ENCODE assay signal across 8 mouse cellular contexts in genomic region chr11:116488693-116489375, GRCm38 (mm10). TPM values are rescaled to one million over a fixed set of nuclear protein-coding genes. Genes with fewer than 3 reads are reported as not detected.
DNase-seq lines count a peak whose midpoint lies in the region; ATAC-seq and TF ChIP-seq lines count a peak whose summit lies in the region.

No protein-coding gene starts in this region.

- H3K36me3 ChIP-seq in kidney, embryonic 14.5 days (ENCODE audit: control insufficient read depth, insufficient read depth, low read length), result peaks cover 46% of the 10 kb centered on the region
- peaks cover 32% of the 10 kb centered on the region for H3K36me3 ChIP-seq in ES-E14 (ENCODE audit: control insufficient read depth, insufficient read depth, low read length, poor library complexity, severe bottlenecking)
- H3K36me3 ChIP-seq in hindbrain, embryonic 10.5 days, result peaks cover 50% of the 10 kb centered on the region
- H3K36me3 ChIP-seq in midbrain, embryonic 10.5 days, result peaks cover 49% of the 10 kb centered on the region

- peak overlapping the region; percentile 97 for H3K4me3 ChIP-seq in kidney, embryonic 14.5 days (ENCODE audit: low read length)
- H3K4me3 ChIP-seq in ES-E14 (ENCODE audit: insufficient read depth in 1 of 2, low read depth in 1 of 2, low read length in 2 of 2, poor library complexity in 1 of 2, severe bottlenecking in 1 of 2), result peak overlapping the region; percentile 81 to 88
- H3K4me3 ChIP-seq in hindbrain, embryonic 10.5 days, result peak overlapping the region; percentile 87
- H3K4me3 ChIP-seq in midbrain, embryonic 10.5 days, result peak overlapping the region; percentile 99

- H3K27me3 ChIP-seq in kidney, embryonic 14.5 days (ENCODE audit: control insufficient read depth, insufficient read depth, low read length), result no peaks in the 10 kb centered on the region
- no peaks in the 10 kb centered on the region for H3K27me3 ChIP-seq in hindbrain, embryonic 10.5 days (ENCODE audit: insufficient read depth, poor library complexity, severe bottlenecking)
- H3K27me3 ChIP-seq in midbrain, embryonic 10.5 days (ENCODE audit: low read depth, poor library complexity, severe bottlenecking), result no peaks in the 10 kb centered on the region

- H3K4me1 ChIP-seq in kidney, embryonic 14.5 days (ENCODE audit: control insufficient read depth, insufficient read depth, low read length), result peaks cover 7% of the 10 kb centered on the region
- H3K4me1 ChIP-seq in ES-E14 (ENCODE audit: control insufficient read depth in 2 of 2, insufficient read depth in 2 of 2, low read length in 2 of 2, poor library complexity in 1 of 2), result peaks cover 0 to 5% of the 10 kb centered on the region in 2 experiments; a peak in 1 of 4 replicates
- H3K4me1 ChIP-seq in hindbrain, embryonic 10.5 days (replicated peaks), result peaks cover 14% of the 10 kb centered on the region
- H3K4me1 ChIP-seq in midbrain, embryonic 10.5 days, result peaks cover 21% of the 10 kb centered on the region

- no peak for ATAC-seq in kidney, embryonic 14.5 days (ENCODE audit: low FRiP score, low TSS enrichment)
- ATAC-seq in monocyte, adult 5-6 weeks (replicated peaks; ENCODE audit: insufficient number of reproducible peaks, low FRiP score, low TSS enrichment, poor library complexity, severe bottlenecking), result no peak

- peak overlapping the region; percentile 95 for H3K9ac ChIP-seq in kidney, embryonic 14.5 days (ENCODE audit: low read depth, low read length)
- peak overlapping the region; percentile 83 for H3K9ac ChIP-seq in ES-E14 (ENCODE audit: insufficient read depth, low read depth, low read length, poor library complexity, severe bottlenecking)

- no peaks in the 10 kb centered on the region for H3K9me3 ChIP-seq in kidney, embryonic 14.5 days (ENCODE audit: control insufficient read depth, low read length)
- H3K9me3 ChIP-seq in ES-E14 (ENCODE audit: control insufficient read depth, insufficient read depth, low read depth, low read length), result no peaks in the 10 kb centered on the region
- H3K9me3 ChIP-seq in hindbrain, embryonic 10.5 days, result no peaks in the 10 kb centered on the region
- H3K9me3 ChIP-seq in midbrain, embryonic 10.5 days (replicated peaks), result peaks cover 6% of the 10 kb centered on the region; the same call in 1 of the 2 replicates

- no peak for DNase-seq in kidney, adult 9 months
- peak; percentile 77 for DNase-seq in ES-E14 (ENCODE audit: low read depth, low spot score)
- DNase-seq in hindbrain, embryonic 10.5 days (ENCODE audit: low spot score), result no peak
- no peak for DNase-seq in midbrain, embryonic 10.5 days (ENCODE audit: low spot score)
- no peak for DNase-seq in spleen, adult 12 weeks (ENCODE audit: low spot score)
- no peak for DNase-seq in urinary bladder, postnatal 10 days (ENCODE audit: low spot score)

- in situ Hi-C loops in ES-E14 (cut with MboI; ENCODE audit: low sequenced_read_pairs in 2 of 2, unreplicated experiment in 2 of 2), result no loop called here

- 75% methylated on average over 14 of the region's 14 CpGs for WGBS in kidney, embryonic 14.5 days
- 81% methylated on average over 14 of the region's 14 CpGs for WGBS in hindbrain, embryonic 10.5 days
- WGBS in midbrain, embryonic 10.5 days, result 79% methylated on average over 14 of the region's 14 CpGs

- H3K4me2 ChIP-seq in kidney, embryonic 14.5 days (replicated peaks; ENCODE audit: low read depth, low read length), result peak overlapping the region; percentile 73

- H3K27ac ChIP-seq in kidney, embryonic 14.5 days (ENCODE audit: low read depth, low read length), result no peak overlapping the region
- H3K27ac ChIP-seq in ES-E14 (ENCODE audit: insufficient read depth, low read depth, low read length, poor library complexity, severe bottlenecking), result no peak overlapping the region; the same call in 1 of the 2 replicates
- peak overlapping the region; percentile 94 for H3K27ac ChIP-seq in hindbrain, embryonic 10.5 days
- peak overlapping the region; percentile 97; the same call in 1 of the 2 replicates for H3K27ac ChIP-seq in midbrain, embryonic 10.5 days (replicated peaks)

TF ChIP-seq in ES-E14, 5 proteins besides CTCF, POLR2A, EP300 and RAD21:
- TF ChIP-seq HCFC1 (IDR thresholded peaks at IDR 0.05; ENCODE audit: borderline replicate concordance, insufficient read depth, low read length) (peak; percentile 44; the same call in 1 of the 2 replicates), MAFK (IDR thresholded peaks at IDR 0.05; ENCODE audit: insufficient read depth, low read depth, low read length) (peak; percentile 81), CHD2 (IDR thresholded peaks at IDR 0.05; ENCODE audit: low read depth, low read length) (no peak)

RNA-seq across cellular contexts. Expression of gene Prpsap1, which starts 5.2 kb away (rescaled TPM):
- polyA plus RNA-seq in kidney, embryonic 14.5 days (2014; fragmentation: Nextera tagmentation; extraction: Ambion mirVana), result 160 and 212 TPM in 2 replicates
- total RNA-seq in ES-E14 (2012; rRNA removed), result 100 and 121 TPM in 2 replicates
- polyA plus RNA-seq in hindbrain, embryonic 10.5 days (2016; fragmentation: Nextera tagmentation; extraction: Ambion mirVana), result 210 and 236 TPM in 2 replicates
- 224 and 227 TPM in 2 replicates for polyA plus RNA-seq in midbrain, embryonic 10.5 days (2016; fragmentation: Nextera tagmentation; extraction: Ambion mirVana)
- 18.0 to 45.7 TPM (median 45.0 TPM) in 3 replicates for total RNA-seq in monocyte, adult 5-6 weeks (2017)

RNA-seq across cellular contexts. Expression of gene Qrich2, which starts 22.8 kb away (rescaled TPM):
- polyA plus RNA-seq in kidney, embryonic 14.5 days (2014; fragmentation: Nextera tagmentation; extraction: Ambion mirVana), result 0.34 and 0.39 TPM in 2 replicates
- total RNA-seq in ES-E14 (2012; rRNA removed), result 0.22 and 0.37 TPM in 2 replicates
- 0.16 and 0.20 TPM in 2 replicates for polyA plus RNA-seq in hindbrain, embryonic 10.5 days (2016; fragmentation: Nextera tagmentation; extraction: Ambion mirVana)
- 0.10 and 0.21 TPM in 2 replicates for polyA plus RNA-seq in midbrain, embryonic 10.5 days (2016; fragmentation: Nextera tagmentation; extraction: Ambion mirVana)
- total RNA-seq in monocyte, adult 5-6 weeks (2017), result 0.85 to 0.95 TPM in 2 of 3 replicates, not detected in the other

RNA-seq across cellular contexts. Expression of gene Sphk1, which starts 41.9 kb away (rescaled TPM):
- polyA plus RNA-seq in kidney, embryonic 14.5 days (2014; fragmentation: Nextera tagmentation; extraction: Ambion mirVana), result 3.0 and 3.7 TPM in 2 replicates
- 2.1 and 2.3 TPM in 2 replicates for total RNA-seq in ES-E14 (2012; rRNA removed)
- 8.6 and 11.1 TPM in 2 replicates for polyA plus RNA-seq in hindbrain, embryonic 10.5 days (2016; fragmentation: Nextera tagmentation; extraction: Ambion mirVana)
- polyA plus RNA-seq in midbrain, embryonic 10.5 days (2016; fragmentation: Nextera tagmentation; extraction: Ambion mirVana), result 6.4 and 9.4 TPM in 2 replicates
- total RNA-seq in monocyte, adult 5-6 weeks (2017), result not detected in 3 replicates

RNA-seq across cellular contexts. Expression of gene Ubald2, which starts 54.9 kb away (rescaled TPM):
- polyA plus RNA-seq in kidney, embryonic 14.5 days (2014; fragmentation: Nextera tagmentation; extraction: Ambion mirVana), result 79.7 and 80.8 TPM in 2 replicates
- total RNA-seq in ES-E14 (2012; rRNA removed), result 106 and 117 TPM in 2 replicates
- 45.8 and 84.5 TPM in 2 replicates for polyA plus RNA-seq in hindbrain, embryonic 10.5 days (2016; fragmentation: Nextera tagmentation; extraction: Ambion mirVana)
- polyA plus RNA-seq in midbrain, embryonic 10.5 days (2016; fragmentation: Nextera tagmentation; extraction: Ambion mirVana), result 37.5 and 40.9 TPM in 2 replicates
- total RNA-seq in monocyte, adult 5-6 weeks (2017), result 55.7 to 125 TPM (median 100.0 TPM) in 3 replicates

Comparison
In these comparisons a context has a peak if more than half of its experiments do, and no peak if none do; other contexts are left out.
1. H3K27ac ChIP-seq: peak in hindbrain, embryonic 10.5 days (single experiment) and midbrain, embryonic 10.5 days (single experiment); none in kidney, embryonic 14.5 days (single experiment) and ES-E14 (single experiment).
2. Peak in every context shown above with its lines, with median percentiles within 50 percentile points of each other: H3K4me3 ChIP-seq.